Mouse (Mus musculus): ENCODE results near the gene Olfr1411.

Gene Olfr1411

DNA sequence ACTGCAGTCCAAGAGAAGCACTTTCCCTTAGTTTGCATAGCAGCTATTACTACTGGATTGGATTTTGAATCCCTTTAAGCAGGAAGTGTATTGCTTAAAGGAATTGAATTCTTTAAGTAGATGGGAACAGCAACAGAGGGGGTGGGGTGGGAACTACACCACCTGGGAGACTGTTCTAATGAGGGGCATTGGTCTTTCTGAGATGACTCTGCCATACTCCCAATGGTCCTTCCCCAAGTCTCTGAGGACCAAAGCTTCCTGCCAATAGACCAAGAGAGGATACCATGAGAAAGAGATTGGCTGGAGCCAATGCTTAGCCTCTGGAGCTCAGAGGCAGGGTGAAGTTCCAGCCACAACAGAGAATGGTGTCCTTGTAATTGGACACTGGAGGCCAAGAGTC, at the start of gene Olfr1411:
Gene Olfr1411, plus strand, starts transcription at position 301 of the 400 bp plus-strand sequence.
- no peak for DNase-seq (ENCODE audit: low spot score)

DNA sequence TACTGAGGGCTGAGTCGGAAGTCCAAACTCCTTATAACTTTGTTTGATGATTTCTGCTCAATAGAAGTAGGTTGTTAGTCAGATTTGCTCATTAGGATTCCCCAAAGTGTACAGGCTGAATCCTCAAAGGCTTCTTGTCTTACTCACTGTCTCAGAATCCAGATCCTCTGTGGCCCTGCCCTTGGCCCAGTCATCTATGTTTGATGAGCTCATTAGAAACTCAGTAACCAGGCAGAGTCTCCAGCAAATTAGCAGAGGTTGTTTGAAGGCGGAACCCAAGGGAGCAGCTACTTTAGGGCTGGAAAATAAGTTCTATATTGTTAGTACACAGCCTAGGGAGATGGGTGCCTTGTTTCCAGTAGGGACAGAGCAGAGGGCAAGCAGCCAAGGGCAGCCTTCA, 48.3 kb upstream of the Olfr1411 start:
- DNase-seq (ENCODE audit: low spot score), result no peak

- DNase-seq (ENCODE audit: low spot score), result no peak
These were observed 23.2 kb upstream of the Olfr1411 start, which contains the start of gene Olfr1413 for GRCm38 (mm10) chr1:92571022-92571421. Gene Olfr1413, plus strand, starts transcription at chr1:92571322.

- no peak for DNase-seq (ENCODE audit: low spot score)
These were observed 8.7 kb upstream of the Olfr1411 start, which contains the start of gene Olfr1412 for GRCm38 (mm10) chr1:92585479-92585878. Gene Olfr1412, plus strand, starts transcription at chr1:92585779.

DNA sequence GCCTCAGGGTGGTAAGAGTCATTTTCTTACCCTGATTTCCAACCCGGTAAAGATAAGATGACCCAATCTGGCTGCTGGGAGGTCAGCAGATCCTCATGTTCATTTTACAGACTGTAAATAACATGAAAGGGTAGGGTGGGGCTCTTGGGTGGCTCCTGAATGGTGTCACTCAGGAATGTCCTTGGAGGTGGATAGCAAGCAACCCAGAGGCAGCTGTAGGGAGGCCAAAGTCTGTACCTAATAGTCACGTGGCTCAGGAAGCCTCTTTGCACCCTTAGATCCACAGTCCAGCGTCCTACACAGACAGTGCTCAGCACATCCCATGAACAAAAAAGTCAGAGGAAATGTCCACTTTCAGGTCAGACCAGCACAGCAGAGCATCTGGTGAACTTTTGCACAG, 1.8 kb downstream of the Olfr1411 start:
- no peak for DNase-seq (ENCODE audit: low spot score)

- no peak for DNase-seq (ENCODE audit: low spot score)
These were observed 11.3 kb downstream of the Olfr1411 start, which contains the start of gene Olfr1410 for GRCm38 (mm10) chr1:92605482-92605881. Gene Olfr1410, plus strand, starts transcription at chr1:92605782.

DNA sequence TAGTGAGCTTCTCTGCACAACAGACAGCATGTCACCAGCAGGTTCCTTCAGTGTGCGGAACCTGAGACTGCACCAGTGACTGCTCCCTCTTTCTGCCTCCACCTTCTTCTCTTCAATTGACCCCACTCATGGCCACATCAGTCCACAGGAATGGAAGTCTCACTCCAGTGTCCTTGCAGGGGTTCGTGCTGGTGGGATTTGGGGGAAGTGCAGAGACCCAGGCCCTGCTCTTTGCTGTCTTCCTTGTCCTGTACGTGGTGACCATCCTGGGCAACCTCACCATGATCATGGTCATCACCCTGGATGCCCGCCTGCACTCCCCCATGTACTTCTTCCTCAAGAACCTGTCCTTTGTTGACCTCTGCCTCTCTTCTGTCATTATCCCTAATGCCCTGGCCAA, 13.5 kb downstream of the Olfr1411 start:
- no peak for DNase-seq (ENCODE audit: low spot score)

GRCm38 (mm10) chr1:92611008-92611407, 16.8 kb downstream of the Olfr1411 start:
- DNase-seq (ENCODE audit: low spot score), result peak; percentile 23

GRCm38 (mm10) chr1:92613175-92613574, 19.0 kb downstream of the Olfr1411 start:
- DNase-seq (ENCODE audit: low spot score), result no peak

- peak; percentile 56 for DNase-seq (ENCODE audit: low spot score)
These were observed 20.3 kb downstream of the Olfr1411 start for GRCm38 (mm10) chr1:92614516-92614915.

DNA sequence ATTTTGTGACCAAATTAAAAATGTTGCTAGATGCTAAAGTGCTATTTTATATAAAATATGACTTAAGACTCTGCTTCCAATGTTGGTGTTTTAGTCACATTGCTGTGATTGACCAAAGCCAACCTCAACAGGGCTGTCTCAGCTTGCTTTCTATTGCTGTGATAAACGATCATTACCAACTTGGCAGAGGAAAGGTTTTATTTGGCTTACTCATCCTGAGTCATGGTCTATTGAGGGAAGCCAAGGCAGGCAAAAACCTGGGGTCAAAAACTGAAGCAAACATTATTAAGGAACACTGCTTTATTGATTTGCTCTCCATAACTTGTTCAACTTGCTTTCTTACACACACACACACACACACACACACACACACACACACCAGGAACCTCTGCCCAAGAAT, 21.8 kb downstream of the Olfr1411 start:
- peak; percentile 25 for DNase-seq (ENCODE audit: low spot score)

DNA sequence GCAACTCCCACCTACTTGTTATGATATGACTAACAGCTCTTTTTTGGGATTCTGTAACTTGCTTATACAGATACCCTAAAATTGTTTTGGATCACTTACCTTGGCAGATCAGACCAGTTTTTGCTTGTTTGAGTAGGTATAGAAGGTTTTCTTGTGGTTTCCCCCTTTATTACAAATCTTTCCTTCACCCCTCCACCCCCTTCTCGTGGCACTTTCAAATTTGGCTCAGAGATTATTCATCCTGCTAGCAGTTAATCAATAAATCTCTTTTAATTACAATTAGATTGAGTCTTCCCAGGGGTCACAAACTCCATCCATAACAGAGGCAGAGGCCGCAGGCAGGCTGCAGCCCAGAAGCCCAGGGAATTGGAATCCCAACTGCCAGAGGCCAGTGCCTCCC, 23.3 kb downstream of the Olfr1411 start, which contains the start of gene Olfr12:
Gene Olfr12, plus strand, starts transcription at position 301 of the 400 bp plus-strand sequence.
- DNase-seq (ENCODE audit: low spot score), result no peak

- DNase-seq (ENCODE audit: low spot score), result no peak
These were observed 24.1 kb downstream of the Olfr1411 start for GRCm38 (mm10) chr1:92618360-92618759.

- DNase-seq (ENCODE audit: low spot score), result no peak
These were observed 34.0 kb downstream of the Olfr1411 start for GRCm38 (mm10) chr1:92628227-92628626.

GRCm38 (mm10) chr1:92632196-92632595, 38.0 kb downstream of the Olfr1411 start:
- DNase-seq (ENCODE audit: low spot score), result no peak

DNA sequence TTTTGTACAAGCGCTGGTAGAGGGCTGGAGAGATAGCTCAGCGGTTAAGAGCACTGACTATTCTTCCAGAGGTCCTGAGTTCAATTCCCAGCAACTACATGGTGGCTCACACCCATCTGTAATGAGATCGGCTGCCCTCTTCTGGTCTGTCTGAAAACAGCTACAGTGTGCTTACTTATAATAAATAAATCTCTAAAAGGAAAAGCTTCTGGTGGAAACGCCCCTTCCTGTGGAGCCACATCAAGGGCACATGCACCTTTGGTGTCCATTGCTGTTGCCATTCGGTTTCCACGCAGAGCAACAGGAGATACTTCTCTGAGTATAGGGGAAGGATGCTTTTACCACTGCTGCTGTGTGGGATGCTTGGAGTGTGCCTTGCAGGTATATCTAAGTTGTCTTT, 38.7 kb downstream of the Olfr1411 start:
- DNase-seq (ENCODE audit: low spot score), result no peak

DNA sequence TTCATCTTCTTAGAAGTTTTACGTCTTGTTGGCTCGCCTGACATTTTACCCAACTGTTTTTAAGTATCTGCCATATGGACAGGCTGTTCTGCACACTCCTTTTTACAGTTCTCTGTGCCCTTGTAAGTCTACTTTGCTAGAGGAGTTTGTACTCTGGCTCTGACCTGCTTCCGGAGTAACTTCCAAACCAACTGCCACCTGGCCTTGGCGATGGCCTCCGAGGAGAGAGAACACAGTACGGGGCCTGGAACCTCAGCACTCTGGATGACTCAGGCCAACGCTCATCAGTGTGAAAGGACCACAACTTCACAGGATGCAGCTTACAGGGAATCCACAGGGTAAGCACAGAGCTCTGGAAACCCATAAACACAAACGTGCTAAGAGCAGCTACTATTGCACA, 39.5 kb downstream of the Olfr1411 start:
- DNase-seq (ENCODE audit: low spot score), result no peak

DNA sequence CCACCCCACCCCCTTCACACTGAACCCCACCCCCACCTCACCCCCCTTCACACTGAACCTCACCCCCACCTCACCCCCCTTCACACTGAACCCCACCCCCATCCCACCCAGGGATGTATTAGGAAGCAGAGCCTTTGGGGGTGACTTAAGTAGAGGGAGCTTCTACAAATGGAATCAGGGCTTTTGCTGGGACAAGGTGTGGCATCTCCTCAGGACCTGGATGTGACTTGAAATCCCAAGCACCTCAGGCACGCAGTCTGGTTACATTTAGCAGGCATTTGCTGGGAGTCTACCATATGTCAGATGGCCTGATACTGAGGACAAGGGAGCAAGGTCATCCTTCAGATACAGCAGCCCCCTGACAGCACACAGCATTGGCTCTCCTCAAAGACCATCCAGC, 40.4 kb downstream of the Olfr1411 start:
- DNase-seq (ENCODE audit: low spot score), result no peak

GRCm38 (mm10) chr1:92634976-92635599, 40.9 kb downstream of the Olfr1411 start:
- no peak for DNase-seq (ENCODE audit: low spot score)

DNA sequence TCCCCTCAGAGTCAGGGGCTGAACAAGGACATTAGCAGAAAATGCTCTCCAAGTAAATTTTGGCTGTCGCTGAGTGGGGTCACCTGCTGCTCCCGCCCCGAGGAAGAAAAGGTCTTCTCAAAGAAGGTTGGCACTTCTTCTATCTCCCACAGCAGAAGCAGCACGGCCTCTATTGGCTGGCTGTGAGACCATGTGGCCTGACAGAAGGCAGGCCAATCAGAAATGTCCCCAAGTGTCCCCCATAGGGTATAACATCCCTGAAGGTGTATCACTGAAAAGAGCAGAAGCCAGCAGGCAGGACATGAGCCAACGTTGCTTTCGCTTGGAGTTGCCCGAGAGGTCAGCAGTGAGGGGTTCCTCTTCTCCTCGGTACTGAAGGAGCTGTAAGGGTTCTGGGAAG, 41.8 kb downstream of the Olfr1411 start:
- DNase-seq (ENCODE audit: low spot score), result no peak

DNA sequence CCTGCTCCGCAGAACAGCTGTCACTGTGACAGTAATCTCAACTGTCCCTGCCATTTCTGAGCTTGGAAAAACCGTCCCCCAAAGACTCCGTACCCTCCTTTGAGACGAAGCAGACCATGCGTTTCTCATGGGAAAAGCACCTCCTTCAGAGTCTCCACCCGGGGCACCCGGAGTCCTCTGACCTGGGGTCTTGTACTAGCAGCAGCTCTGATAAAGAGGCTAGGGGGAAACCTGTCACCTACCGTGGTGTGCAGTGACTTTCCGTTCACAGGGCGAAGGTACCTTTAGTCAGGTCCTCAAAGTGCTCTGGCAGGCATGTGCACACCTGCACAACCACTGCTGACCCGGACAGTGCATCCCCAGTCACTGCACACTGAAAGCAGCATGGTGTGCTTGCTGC, 42.5 kb downstream of the Olfr1411 start:
- no peak for DNase-seq (ENCODE audit: low spot score)

DNA sequence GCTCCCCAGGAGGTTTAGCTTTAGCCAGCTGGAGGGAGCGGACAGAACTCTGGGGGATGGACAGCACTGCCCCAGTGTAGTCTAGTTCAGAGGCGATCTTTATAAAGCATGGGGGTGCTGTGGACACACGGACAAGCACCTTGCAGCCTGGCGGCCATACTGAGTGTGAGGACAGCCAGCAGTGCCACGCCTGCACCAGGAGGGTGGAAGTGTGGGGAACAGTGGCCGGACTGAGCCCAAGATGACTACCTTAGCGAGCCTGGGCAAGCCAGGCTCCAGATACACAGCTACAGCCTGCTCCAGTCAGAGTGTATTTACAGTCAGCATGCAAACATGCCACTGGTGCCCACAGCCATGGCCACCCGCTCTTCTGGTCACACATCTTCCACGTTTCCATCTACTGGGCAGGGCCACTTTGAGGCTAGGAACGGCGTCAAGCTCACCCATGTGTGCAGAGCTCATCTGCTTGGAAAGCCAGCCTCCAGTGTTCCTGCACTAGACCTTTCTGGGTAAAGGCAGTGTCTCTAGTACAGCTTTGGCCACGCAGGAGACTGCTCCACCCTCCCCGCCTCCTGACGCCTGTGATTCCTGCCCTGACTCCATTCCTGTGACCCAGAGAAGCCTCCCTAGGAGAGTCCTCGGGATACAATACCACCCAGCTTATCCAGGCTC, 43.4 kb downstream of the Olfr1411 start:
- DNase-seq (ENCODE audit: low spot score), result no peak

- no peak for DNase-seq (ENCODE audit: low spot score)
These were observed 44.0 kb downstream of the Olfr1411 start for GRCm38 (mm10) chr1:92638181-92638580.

GRCm38 (mm10) chr1:92638736-92639135, 44.5 kb downstream of the Olfr1411 start:
- DNase-seq (ENCODE audit: low spot score), result no peak
